Mouse (Mus musculus) left cerebral cortex, postnatal 36 days (tissue): ENCODE data around the gene Kif16b. TPM values are rescaled to one million over a fixed set of nuclear protein-coding genes. Genes with fewer than 3 reads are reported as not detected.

Source experiments
- DNase-seq, 2 experiments: peaks; one replicate each; pipeline ENCODE4 v3.0.0; 2021 to 2022; ENCODE audit warnings: low spot score in 2 of 2, mixed read lengths in 1 of 2
- intact Hi-C: fragments of 180-260 bp; cut with DNase I; formaldehyde crosslinking; loops from one replicate; pipeline ENCODE4 v1.15.1; 2025
- total RNA-seq, 2 experiments: library from RNA; stranded (reverse); gene quantifications; 2 replicates each; pipeline ENCODE4 v1.2.3; 2021

The Kif16b gene
- total RNA-seq, 2 experiments from 2014 or later, result 12.6 to 13.8 TPM

DNA sequence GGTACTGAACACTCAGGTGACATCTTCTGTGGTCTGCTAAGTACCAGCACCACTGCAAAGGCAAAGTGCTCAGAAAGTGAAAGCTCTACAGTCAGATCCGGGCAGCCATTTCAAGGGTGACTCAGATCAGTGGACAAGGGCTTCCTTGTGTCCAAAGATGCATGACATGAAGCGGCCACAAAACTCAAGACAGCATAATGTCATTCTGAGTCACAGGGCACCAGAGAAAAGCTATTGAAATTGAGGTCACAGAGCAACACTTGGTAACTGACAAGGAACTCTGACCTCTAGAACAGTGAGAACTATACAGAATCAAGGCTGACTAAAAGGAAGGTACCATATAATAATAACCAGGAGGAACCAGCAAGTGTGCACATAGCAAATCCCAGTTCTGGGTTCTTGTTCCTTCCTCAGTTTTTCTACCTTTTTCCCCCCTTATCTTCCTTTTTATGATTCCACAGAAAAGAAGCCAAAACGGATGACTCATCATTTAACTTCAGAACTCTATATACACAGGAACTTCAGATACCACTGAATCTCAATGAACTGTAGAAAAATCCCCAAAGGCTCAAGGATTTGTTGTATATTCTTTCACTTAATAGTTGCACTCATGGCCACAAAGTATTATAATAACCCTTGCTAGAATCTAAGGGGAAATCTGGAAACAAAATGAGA is 143.1 kb downstream of the Kif16b start:
- DNase-seq, result no peak
- intact Hi-C loops, result no loop called here

GRCm38 (mm10) chr2:142739338-142739737 is 162.0 kb downstream of the Kif16b start:
- DNase-seq, result no peak
- intact Hi-C loops, result no loop called here

- no peak for DNase-seq
- intact Hi-C loops, result no loop called here
Measured at GRCm38 (mm10) chr2:142738488-142738887, 162.8 kb downstream of the Kif16b start.

DNA sequence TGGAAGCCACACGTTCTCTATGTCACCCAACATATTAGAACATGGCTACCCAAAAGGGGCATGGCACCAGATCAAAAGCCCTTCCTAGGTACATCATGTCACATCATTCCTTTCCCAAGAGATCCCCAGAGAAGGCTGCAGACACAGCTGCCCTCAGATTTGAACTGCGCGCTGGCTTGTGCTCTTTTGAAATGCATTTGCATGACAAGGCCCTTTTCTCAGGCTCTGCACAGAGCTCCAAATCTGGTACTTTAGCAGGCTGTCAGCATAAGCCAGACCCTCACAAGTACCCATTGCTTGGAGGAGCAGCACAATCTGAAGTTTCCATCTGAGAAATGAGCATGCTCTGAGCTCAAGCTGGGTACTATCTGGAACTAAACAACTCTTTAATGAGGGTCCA is 165.6 kb downstream of the Kif16b start:
- DNase-seq, result no peak
- intact Hi-C loops, result no loop called here

DNA sequence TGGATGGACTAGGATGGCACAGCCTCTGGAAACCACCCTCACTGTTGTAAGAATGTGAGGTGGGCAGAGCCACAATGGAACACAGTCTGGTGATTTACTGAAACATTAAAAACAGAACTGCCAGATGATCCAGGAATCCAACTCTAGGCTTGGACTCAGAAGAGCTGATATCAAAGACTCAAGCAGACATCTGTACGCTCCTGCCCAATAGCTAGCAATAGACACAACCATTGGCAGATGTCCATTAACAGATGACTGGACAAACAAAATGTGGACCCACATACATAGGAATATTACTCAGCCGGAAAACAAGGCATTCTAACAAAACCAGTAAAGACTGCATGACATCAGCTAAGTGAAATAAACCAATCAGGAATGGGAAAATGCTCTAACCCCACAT is 167.3 kb downstream of the Kif16b start:
- intact Hi-C loops, result loop anchor here (5.0 kb wide), 1 partner anchor 87 kb away; no protein-coding TSS in a partner anchor
- no peak for DNase-seq

DNA sequence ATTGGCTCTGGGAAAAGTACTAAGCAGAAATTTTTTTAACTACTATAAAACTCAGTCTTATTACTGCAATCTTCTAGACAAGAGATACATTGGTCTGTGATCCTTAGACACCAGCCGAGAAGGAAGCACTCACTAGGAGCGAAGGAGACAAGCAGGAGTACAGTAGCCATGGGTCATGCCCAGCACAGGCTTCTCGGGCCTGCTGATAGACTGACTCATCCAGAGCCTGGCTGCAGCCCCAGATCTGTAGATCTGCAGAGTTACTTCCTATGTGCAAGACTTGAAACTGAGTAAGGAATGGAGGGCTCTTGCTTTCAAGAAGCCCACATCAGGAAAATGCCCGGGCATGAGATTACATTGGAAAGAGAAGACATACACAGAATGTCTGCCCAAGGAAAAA is 169.0 kb downstream of the Kif16b start:
- intact Hi-C loops, result loop anchor here (5.0 kb wide), 1 partner anchor 85 kb away; no protein-coding TSS in a partner anchor
- DNase-seq, result peak in 1 of 2 experiments; percentile 24

DNA sequence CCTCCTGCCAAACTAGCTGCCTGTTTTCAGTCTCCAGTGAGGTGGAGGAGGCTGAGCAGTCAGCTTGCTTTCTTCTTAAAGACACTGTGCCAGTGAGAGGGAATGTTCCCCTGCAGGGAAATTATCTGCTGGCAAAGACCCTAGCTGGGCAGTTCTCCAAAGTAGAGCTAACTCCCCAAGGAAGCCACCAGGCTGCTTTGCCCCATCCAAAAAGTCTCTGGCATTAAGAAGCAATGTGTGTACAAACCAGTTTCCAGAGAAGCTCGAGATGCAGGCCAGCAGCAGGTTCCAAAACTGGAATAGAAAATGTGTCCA is 169.6 kb downstream of the Kif16b start:
- intact Hi-C loops, result loop anchor here (5.0 kb wide), 1 partner anchor 84 kb away; no protein-coding TSS in a partner anchor
- peak; percentile 84 to 86 for DNase-seq

DNA sequence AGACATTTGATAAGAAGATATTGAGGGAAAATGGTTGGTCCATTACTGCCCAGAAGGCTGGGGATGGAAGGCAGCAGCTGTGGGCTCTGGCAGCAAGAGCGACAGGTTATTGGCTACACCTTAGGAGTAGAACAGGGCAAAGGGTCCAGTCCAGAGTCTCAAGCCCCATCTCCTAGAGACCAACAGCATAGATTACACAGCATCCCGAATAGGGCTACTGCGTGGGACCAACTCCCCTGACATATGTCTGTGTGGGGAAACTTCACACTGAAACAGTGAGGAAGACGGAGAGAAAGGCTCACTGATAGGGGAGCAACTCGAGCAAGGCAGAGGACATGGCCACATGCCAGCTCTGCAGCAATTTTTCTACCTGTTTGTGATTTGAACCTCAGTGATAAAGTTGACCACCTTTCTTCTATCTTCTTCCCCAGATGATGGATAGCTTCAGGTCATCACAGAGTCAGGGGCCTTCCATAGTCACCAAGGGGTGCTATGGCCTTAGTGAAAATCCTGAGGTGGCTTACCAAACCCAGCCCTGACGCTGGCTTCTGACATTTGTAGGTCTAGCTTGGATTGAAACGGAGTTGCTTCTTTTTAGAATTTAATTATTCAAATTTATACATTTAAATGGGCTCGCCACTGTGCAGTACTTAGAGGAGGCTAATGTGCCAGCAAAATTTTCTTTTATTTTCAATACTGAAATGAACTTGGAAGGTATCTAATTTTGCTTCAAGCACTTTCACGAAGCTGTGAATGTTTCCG is 170.1 kb downstream of the Kif16b start:
- peak; percentile 18 to 31 for DNase-seq
- intact Hi-C loops, result loop anchor here (5.0 kb wide), 1 partner anchor 84 kb away; no protein-coding TSS in a partner anchor

DNA sequence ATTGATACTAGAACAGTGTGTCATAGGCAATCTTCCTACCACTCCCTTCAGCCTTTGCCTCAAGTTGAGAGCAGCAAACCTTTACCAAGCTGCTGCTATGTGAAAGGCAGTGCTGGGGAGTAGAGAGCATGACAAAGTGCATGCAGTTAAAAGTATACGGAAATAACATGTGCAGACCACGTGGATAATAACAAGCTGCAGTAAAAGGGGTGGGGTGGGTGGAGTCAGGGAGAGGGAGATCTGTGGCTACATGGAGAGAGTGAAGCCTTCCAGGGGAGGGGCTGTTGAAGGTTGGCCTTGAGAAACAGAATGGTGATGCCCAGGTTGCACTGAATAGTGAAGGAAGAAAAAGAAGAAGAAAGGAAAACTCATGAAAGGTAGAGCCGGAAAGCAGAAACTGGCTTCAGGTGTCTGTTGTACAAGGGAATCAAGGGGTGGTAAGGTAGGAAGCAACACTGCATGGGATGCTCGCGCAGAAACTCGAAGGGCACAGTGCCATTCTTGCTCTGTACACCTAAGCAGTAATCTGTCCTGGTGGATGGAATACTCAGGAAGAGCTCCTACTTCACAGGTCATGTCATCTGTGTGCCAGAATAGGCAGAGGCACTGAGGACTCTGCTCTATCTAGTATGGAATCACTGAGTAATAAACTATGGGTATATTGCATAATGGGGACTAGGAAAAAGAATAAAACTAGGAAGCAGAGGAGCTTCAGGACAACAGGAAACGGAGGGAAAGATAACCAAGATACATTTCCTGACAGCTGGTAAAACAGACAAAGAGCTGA is 176.9 kb downstream of the Kif16b start:
- DNase-seq, result no peak
- intact Hi-C loops, result no loop called here

GRCm38 (mm10) chr2:142720174-142720573 is 181.2 kb downstream of the Kif16b start:
- no peak for DNase-seq
- intact Hi-C loops, result no loop called here

DNA sequence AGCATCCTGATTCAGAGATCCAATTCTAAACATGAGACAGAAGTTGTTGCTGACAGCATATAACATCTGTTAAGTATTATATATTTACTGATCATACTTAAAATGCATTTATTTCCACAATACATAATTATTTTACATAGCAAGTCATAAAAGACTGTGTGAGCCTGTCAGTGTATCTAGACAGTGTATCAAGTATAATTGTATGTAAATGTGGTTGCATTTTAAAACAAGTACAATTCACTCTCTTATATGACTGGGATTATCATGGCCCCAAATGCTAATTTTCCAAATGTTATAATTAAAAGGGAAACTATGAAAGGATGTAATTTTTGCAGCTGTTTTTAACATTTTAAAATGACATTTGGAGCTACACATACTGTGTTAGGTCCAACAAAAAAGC is 182.3 kb downstream of the Kif16b start:
- intact Hi-C loops, result loop anchor here (10.0 kb wide), 1 partner anchor 454 kb away; no protein-coding TSS in a partner anchor
- no peak for DNase-seq

- no peak for DNase-seq
- intact Hi-C loops, result loop anchor here (10.0 kb wide), 1 partner anchor 453 kb away; no protein-coding TSS in a partner anchor
Measured at GRCm38 (mm10) chr2:142717591-142717990, 183.7 kb downstream of the Kif16b start.

DNA sequence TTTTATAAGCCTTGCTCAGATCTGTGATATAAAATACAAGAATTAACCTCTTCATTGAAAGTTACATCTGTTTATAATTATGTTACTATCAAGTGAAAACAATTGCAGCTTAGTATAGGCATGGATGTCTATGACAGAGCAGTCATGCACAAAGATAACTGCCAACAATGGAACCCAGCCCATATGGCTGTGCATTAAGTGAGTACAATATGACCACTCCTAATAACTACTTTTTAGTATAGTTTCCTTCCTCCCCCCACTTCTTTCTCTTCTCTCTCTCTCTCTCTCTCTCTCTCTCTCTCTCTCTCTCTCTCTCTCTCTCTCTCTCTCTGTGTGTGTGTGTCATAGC is 185.4 kb downstream of the Kif16b start:
- no peak for DNase-seq
- intact Hi-C loops, result loop anchor here (10.0 kb wide), 1 partner anchor 451 kb away; no protein-coding TSS in a partner anchor

DNA sequence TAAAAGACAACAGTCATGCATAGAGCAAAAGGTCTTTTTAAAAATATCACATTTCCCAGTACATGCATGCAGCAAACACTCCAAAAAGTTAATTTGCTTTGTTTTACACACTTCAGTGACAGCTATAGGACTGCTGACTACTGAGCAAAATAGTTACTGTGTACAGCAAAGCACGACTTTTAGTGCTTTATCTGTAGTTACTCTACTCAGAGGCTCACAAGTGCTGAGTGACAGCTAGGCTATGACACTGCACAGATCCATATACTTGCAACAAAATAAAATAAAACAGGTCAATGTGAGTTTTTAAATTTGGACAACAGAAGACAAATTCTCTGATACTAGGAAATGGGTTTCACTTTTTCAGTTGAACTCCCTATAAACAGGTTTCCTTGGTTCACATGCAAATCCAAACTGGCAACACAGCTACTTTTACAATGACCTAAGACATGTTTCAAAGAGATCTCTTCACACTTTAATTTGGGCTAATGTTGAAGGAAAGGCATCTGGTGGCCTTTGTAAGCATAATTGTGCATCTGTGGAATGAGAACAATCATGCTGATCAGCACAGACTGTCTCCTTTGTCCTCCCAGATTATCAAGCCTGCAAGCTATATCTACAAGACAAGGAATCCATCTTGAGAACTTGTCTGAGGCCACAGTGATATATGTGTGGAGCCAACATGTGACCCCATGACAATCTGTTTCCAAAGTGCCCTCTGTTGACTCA is 186.0 kb downstream of the Kif16b start:
- intact Hi-C loops, result loop anchor here (10.0 kb wide), 1 partner anchor 451 kb away; no protein-coding TSS in a partner anchor
- no peak for DNase-seq

GRCm38 (mm10) chr2:142712727-142713126 is 188.6 kb downstream of the Kif16b start:
- intact Hi-C loops, result loop anchor here (10.0 kb wide), 1 partner anchor 448 kb away; no protein-coding TSS in a partner anchor
- DNase-seq, result no peak

- DNase-seq, result no peak
- intact Hi-C loops, result no loop called here
Measured at GRCm38 (mm10) chr2:142709326-142709725, 192.0 kb downstream of the Kif16b start.

DNA sequence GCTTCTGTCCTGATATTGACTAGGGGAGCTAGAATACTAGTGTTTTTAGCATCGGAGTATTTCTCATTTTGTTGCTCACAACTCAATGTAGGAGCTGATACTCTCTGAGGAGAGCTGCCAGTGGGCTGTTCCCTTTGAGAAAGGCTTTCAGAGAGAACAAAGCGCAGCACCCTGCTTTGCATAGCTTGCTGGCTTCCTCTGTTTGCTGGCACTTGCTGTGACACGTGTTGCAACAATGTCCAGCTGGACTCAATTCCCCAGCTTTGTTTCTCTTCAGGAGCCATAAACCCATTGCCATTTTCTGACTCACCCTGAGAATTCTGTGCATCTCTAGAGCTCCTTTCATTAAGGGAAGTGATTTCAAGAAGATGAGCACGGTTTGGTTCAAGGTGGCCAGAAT is 200.6 kb downstream of the Kif16b start:
- DNase-seq, result peak in 1 of 2 experiments; percentile 24
- intact Hi-C loops, result no loop called here

GRCm38 (mm10) chr2:142698650-142699049 is 202.7 kb downstream of the Kif16b start:
- no peak for DNase-seq
- intact Hi-C loops, result no loop called here

- no peak for DNase-seq
- intact Hi-C loops, result no loop called here
Measured at GRCm38 (mm10) chr2:142694936-142695331, 206.4 kb downstream of the Kif16b start.
